Mouse (Mus musculus) neural tube, embryonic 14.5 days (tissue): ENCODE results near the gene 1190005I06Rik. TPM values are rescaled to one million over a fixed set of nuclear protein-coding genes. Genes with fewer than 3 reads are reported as not detected.

ENCODE experiments used
- ATAC-seq: fragments of 200-750 bp; cut with Nextera tagmentation; 2 replicates; pipeline ENCODE4 v1.8.0; 2017; ENCODE audit warnings: low read depth, mild to moderate bottlenecking, moderate TSS enrichment, moderate library complexity
- H3K27ac ChIP-seq: fragments of 300-500 bp; sonication (generic); 2 replicates; pipeline ENCODE4 v1.5.1; 2014; ENCODE audit warnings: low read depth, mild to moderate bottlenecking, control low read depth, low read length, moderate library complexity, mixed read lengths
- H3K27me3 ChIP-seq: fragments of 300-500 bp; sonication (generic); 2 replicates; pipeline ENCODE4 v1.6.1; 2014; ENCODE audit warnings: low read length; ENCODE audit not compliant: control insufficient read depth, insufficient read depth
- H3K36me3 ChIP-seq: fragments of 300-500 bp; sonication (generic); 2 replicates; pipeline ENCODE4 v1.6.1; 2014; ENCODE audit warnings: low read length, mixed read lengths; ENCODE audit not compliant: control insufficient read depth, insufficient read depth
- H3K4me1 ChIP-seq: fragments of 300-500 bp; sonication (generic); 2 replicates; pipeline ENCODE4 v1.6.1; 2014; ENCODE audit warnings: low read length; ENCODE audit not compliant: control insufficient read depth, insufficient read depth
- H3K4me2 ChIP-seq: fragments of 300-500 bp; sonication (generic); 2 replicates; pipeline ENCODE4 v1.6.1; 2014; ENCODE audit warnings: mild to moderate bottlenecking, low read depth, low read length, control low read depth
- H3K4me3 ChIP-seq: fragments of 300-500 bp; sonication (generic); 2 replicates; pipeline ENCODE4 v1.5.1; 2014; ENCODE audit warnings: low read depth, low read length, control low read depth, mixed read lengths
- H3K9ac ChIP-seq: fragments of 300-500 bp; sonication (generic); replicated peaks from 2 replicates; pipeline ENCODE4 v1.6.1; 2014; ENCODE audit warnings: low read depth, mild to moderate bottlenecking, control low read depth, low read length, mixed read lengths
- H3K9me3 ChIP-seq: fragments of 300-500 bp; sonication (generic); 2 replicates; pipeline ENCODE4 v1.6.1; 2016; ENCODE audit warnings: low read length; ENCODE audit not compliant: control insufficient read depth
- WGBS: fragments of 180-500 bp; shearing (Covaris S2); extraction: QIAGEN DNeasy Blood & Tissue Kit; methylation state at CpG from one replicate; pipeline ENCODE4 v1.1.7; 2014; 5-methylcytosine and 5-hydroxymethylcytosine counted together
- polyA plus RNA-seq: library from polyadenylated mRNA; unstranded; fragments of >200 nt; fragmentation: Nextera tagmentation; extraction: Ambion mirVana; gene quantifications from 2 replicates; pipeline ENCODE4 v1.2.1, GENCODE M21; 2014

Gene 1190005I06Rik
- polyA plus RNA-seq, 1 experiment from 2014 or later, result 10.0 TPM

GRCm38 (mm10) chr8:120656322-120657052 lies 9.1 kb upstream of the 1190005I06Rik start:
- Histone ChIP-seq H3K9ac (no peak overlapping the region), H3K4me3 (no peak overlapping the region), H3K4me2 (no peak overlapping the region), H3K27ac (no peak overlapping the region), H3K4me1 (no peaks in the 10 kb centered on the region), H3K27me3 (no peaks in the 10 kb centered on the region), H3K9me3 (no peaks in the 10 kb centered on the region), H3K36me3 (peaks cover 52% of the 10 kb centered on the region)
- ATAC-seq, result no peak
- WGBS, result 81% methylated on average over 7 of the region's 7 CpGs

GRCm38 (mm10) chr8:120644663-120645062 lies 2.8 kb downstream of the 1190005I06Rik start:
- H3K4me2 ChIP-seq, result no peak overlapping the region
- H3K36me3 ChIP-seq, result no peaks in the 10 kb centered on the region
- no peaks in the 10 kb centered on the region for H3K27me3 ChIP-seq
- H3K9ac ChIP-seq, result no peak overlapping the region
- H3K4me1 ChIP-seq, result no peaks in the 10 kb centered on the region
- H3K9me3 ChIP-seq, result no peaks in the 10 kb centered on the region
- no peak overlapping the region for H3K4me3 ChIP-seq
- ATAC-seq, result peak; percentile 83
- peak overlapping the region; percentile 7; the same call in 1 of the 2 replicates for H3K27ac ChIP-seq
- WGBS, result 67% methylated on average over 7 of the region's 7 CpGs

- Histone ChIP-seq H3K9ac (no peak overlapping the region), H3K9me3 (no peaks in the 10 kb centered on the region), H3K4me2 (no peak overlapping the region), H3K27ac (no peak overlapping the region), H3K4me1 (no peaks in the 10 kb centered on the region), H3K4me3 (no peak overlapping the region), H3K36me3 (no peaks in the 10 kb centered on the region), H3K27me3 (no peaks in the 10 kb centered on the region)
- ATAC-seq, result no peak
- WGBS, result 80% methylated on average over 10 of the region's 10 CpGs
Observed at GRCm38 (mm10) chr8:120642031-120642662, 5.3 kb downstream of the 1190005I06Rik start.

- Histone ChIP-seq H3K27me3 (no peaks in the 10 kb centered on the region), H3K36me3 (no peaks in the 10 kb centered on the region), H3K9me3 (no peaks in the 10 kb centered on the region), H3K4me3 (no peak overlapping the region), H3K4me2 (no peak overlapping the region), H3K9ac (no peak overlapping the region), H3K27ac (no peak overlapping the region), H3K4me1 (no peaks in the 10 kb centered on the region)
- WGBS, result 53% methylated on average over 8 of the region's 8 CpGs
- no peak for ATAC-seq
Observed at GRCm38 (mm10) chr8:120641245-120641644, 6.2 kb downstream of the 1190005I06Rik start.

GRCm38 (mm10) chr8:120634329-120634839 lies 13.0 kb downstream of the 1190005I06Rik start:
- peak overlapping the region; percentile 78 for H3K9ac ChIP-seq
- no peaks in the 10 kb centered on the region for H3K9me3 ChIP-seq
- H3K4me1 ChIP-seq, result peaks cover 9% of the 10 kb centered on the region
- WGBS, result under 1% methylated on average over 35 of the region's 42 CpGs
- no peaks in the 10 kb centered on the region for H3K27me3 ChIP-seq
- H3K4me3 ChIP-seq, result peak overlapping the region; percentile 64
- H3K36me3 ChIP-seq, result no peaks in the 10 kb centered on the region
- peak; percentile 38; the same call in 1 of the 2 replicates for ATAC-seq
- H3K4me2 ChIP-seq, result peak overlapping the region; percentile 99
- no peak overlapping the region for H3K27ac ChIP-seq

- peak; percentile 49; the same call in 1 of the 2 replicates for ATAC-seq
- Histone ChIP-seq H3K36me3 (no peaks in the 10 kb centered on the region), H3K4me2 (peak overlapping the region; percentile 99), H3K9me3 (no peaks in the 10 kb centered on the region), H3K27ac (no peak overlapping the region), H3K27me3 (no peaks in the 10 kb centered on the region), H3K9ac (peak overlapping the region; percentile 78), H3K4me1 (peaks cover 9% of the 10 kb centered on the region), H3K4me3 (peak overlapping the region; percentile 64)
- WGBS, result under 1% methylated on average over 44 of the region's 44 CpGs
Observed at GRCm38 (mm10) chr8:120633665-120634271, 13.7 kb downstream of the 1190005I06Rik start.

GRCm38 (mm10) chr8:120632969-120633664 lies 14.3 kb downstream of the 1190005I06Rik start:
- Histone ChIP-seq H3K27ac (no peak overlapping the region), H3K9ac (no peak overlapping the region), H3K4me3 (peak overlapping the region; percentile 64), H3K4me1 (peaks cover 9% of the 10 kb centered on the region), H3K4me2 (peak overlapping the region; percentile 99), H3K27me3 (no peaks in the 10 kb centered on the region), H3K36me3 (no peaks in the 10 kb centered on the region), H3K9me3 (no peaks in the 10 kb centered on the region)
- WGBS, result 24% methylated on average over 17 of the region's 17 CpGs
- ATAC-seq, result no peak

GRCm38 (mm10) chr8:120631441-120632375 lies 15.7 kb downstream of the 1190005I06Rik start:
- Histone ChIP-seq H3K4me3 (no peak overlapping the region), H3K4me1 (peaks cover 9% of the 10 kb centered on the region), H3K27me3 (no peaks in the 10 kb centered on the region), H3K9me3 (no peaks in the 10 kb centered on the region), H3K36me3 (no peaks in the 10 kb centered on the region), H3K9ac (no peak overlapping the region), H3K27ac (no peak overlapping the region), H3K4me2 (no peak overlapping the region)
- ATAC-seq, result no peak
- 73% methylated on average over 21 of the region's 21 CpGs for WGBS
